Mouse (Mus musculus): ENCODE data around the gene Nhlrc3.

- TF ChIP-seq CTCF (IDR thresholded peaks at IDR 0.05) = no peak
- TF ChIP-seq POLR2A (IDR thresholded peaks at IDR 0.05; ENCODE audit: insufficient read depth, low read depth, low read length) = no peak
- TF ChIP-seq EP300 (IDR thresholded peaks at IDR 0.05; ENCODE audit: insufficient read depth, low read depth, low read length) = no peak
These were observed 40.4 kb downstream of the Nhlrc3 start for GRCm38 (mm10) chr3:53422691-53423090.

Measured in heart, adult 2 months (tissue).